Mouse (Mus musculus) layer of hippocampus, postnatal 25 days (tissue): Measurements from ENCODE around the gene Cfap77. TPM values are rescaled to one million over a fixed set of nuclear protein-coding genes. Genes with fewer than 3 reads are reported as not detected.

Experiments
- DNase-seq, 2 experiments: peaks; one replicate each; pipeline ENCODE4 v3.0.0; 2022; ENCODE audit warnings: mixed read lengths in 2 of 2, low spot score in 1 of 2; ENCODE audit errors: extremely low spot score in 1 of 2
- total RNA-seq, 2 experiments: library from RNA; stranded (reverse); gene quantifications; 2 replicates each; pipeline ENCODE4 v1.2.3; 2021

Cfap77 gene
- total RNA-seq, 2 experiments from 2014 or later = 0.54 to 0.80 TPM

DNA sequence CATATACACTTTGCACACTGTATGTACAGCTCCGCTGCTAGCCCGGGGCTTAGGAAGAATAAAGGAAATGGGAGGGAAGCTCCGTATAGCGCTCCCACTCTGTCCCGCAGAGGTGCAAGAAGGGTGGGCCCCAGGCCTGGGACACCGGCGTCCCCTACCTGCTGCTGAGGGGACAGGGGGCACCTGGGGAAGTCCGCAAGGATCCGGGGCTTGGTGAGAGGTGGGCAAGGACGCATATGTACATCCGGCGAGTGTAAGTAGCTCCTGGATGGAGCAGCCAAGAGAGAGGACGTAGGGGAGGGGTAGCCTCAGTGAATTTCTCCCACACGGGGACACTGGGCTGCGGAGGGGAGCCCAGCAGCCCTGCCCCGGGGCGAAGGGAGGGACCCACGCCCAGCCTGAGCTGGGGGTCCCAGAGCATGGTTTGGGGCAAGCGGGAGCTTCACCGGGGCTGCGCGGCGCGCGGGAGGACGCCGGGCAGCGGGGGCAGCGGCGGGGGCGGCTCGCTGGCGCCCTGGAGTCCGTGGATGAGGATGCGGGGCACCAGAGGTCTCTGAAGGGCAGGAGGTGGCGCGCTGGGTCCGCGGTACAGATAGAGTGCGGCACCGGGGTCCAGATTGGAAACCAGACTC is 145.6 kb downstream of the Cfap77 start:
- DNase-seq = no peak

DNA sequence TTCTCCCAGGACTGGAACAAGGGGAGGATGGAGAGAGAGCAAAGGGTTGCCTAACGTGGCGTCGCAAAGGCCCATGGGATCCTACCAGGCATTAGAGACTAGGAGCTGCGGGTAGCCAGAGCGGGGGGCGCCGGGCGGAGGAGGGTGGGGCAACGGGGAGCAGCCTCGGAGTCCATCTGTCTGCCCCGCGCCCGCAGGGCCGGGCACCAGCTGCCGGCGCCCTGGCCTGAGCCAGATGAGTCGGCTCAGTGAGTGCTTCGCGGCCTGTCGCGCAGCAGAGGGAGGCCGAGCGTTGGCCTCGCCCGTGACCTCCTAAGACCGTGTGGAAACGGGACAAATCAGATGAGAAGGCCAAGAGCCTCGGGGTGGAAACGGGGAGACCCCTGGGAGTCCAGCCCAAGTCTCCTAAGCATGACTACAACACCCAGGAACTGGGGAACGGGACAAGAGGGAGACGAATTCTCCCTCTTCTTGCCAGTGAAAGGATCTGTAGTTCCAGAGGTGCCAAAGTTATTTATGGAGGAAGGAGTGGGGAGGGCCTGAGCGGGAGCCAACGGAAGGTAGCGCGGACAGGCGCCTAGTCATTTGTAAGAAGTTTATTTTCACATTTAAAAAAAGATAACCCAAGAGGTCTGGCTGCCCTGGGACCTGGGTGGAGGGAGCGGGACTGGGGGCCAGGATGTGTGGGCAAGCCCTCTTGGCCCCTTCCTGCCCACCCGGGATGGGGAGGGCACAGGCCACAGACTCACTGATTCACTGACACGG is 146.3 kb downstream of the Cfap77 start:
- DNase-seq = no peak

- DNase-seq = no peak
Measured at GRCm38 (mm10) chr2:28907691-28908388, 147.0 kb downstream of the Cfap77 start.

- DNase-seq = no peak
Measured at GRCm38 (mm10) chr2:28905561-28905960, 149.3 kb downstream of the Cfap77 start.

DNA sequence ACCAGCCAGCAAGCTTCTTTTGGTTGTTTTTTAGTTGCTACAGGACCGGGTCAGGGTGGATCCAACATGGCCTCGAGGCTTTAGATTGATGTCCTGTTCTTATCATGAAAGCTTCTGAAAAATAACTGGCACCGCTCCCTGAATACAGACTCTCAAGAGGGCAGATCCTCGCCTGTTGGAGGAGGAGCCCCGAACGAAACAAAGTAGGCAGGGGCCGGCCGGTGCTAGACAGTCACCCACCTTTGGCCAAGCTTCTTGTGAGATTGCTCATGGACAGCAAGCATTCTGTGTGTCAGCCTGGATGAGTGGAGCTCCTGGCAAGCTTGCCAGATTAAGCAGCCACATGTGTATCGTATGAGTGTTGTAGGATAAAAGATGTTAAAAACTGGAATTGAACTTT is 150.1 kb downstream of the Cfap77 start:
- DNase-seq = no peak

- no peak for DNase-seq
Measured at GRCm38 (mm10) chr2:28903871-28904270, 151.0 kb downstream of the Cfap77 start.

- DNase-seq = no peak
Measured at GRCm38 (mm10) chr2:28902291-28902690, 152.6 kb downstream of the Cfap77 start.

DNA sequence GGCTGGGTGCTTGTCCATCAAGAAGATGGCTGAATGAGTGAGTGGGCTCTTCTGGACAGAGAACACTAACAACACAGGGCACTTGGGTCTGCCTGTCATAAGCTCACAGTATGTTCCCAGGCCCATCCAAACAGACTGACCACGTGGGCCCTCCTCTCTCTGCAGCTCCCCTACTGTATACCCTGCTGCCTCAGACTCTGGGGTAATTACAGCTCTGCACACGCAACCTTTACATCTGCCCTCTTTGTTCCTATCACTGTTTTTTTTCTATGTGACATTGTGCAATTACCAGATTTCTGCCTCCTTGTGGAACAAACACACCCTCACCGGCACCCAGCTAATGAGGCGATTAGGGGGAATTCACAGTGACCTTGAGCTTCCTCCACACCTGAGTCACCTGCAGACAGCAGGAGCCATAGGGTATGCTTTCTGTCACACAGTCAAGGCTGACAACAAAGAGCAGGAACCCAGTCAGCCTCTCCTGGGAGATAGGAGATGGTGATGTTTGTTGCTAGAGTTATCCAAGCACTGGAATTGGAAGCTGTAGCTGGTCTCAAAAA is 157.4 kb downstream of the Cfap77 start:
- DNase-seq = no peak

GRCm38 (mm10) chr2:28895876-28896275 is 159.0 kb downstream of the Cfap77 start:
- DNase-seq = no peak

DNA sequence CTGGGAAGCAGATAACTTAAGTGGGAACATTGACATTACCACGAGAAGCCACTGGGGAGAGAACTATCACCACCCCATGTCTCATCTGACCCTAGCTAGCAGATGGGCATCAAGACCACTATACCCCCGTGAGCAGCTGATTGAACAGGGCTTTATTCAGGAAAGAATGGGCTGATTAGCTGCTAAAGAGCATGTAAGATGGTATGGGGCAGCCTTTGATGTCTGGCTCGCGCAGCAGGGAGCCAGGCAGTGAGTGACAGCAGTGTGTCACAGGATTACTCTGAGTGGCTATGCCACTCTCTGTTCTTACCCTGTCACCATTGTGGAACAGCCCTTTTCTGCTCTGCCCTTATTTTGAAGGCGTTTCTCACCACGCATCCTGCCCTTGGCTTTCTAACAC is 161.3 kb downstream of the Cfap77 start:
- no peak for DNase-seq

GRCm38 (mm10) chr2:28892796-28893195 is 162.1 kb downstream of the Cfap77 start:
- DNase-seq = no peak

- no peak for DNase-seq
Measured at GRCm38 (mm10) chr2:28884914-28885313, 170.0 kb downstream of the Cfap77 start.

DNA sequence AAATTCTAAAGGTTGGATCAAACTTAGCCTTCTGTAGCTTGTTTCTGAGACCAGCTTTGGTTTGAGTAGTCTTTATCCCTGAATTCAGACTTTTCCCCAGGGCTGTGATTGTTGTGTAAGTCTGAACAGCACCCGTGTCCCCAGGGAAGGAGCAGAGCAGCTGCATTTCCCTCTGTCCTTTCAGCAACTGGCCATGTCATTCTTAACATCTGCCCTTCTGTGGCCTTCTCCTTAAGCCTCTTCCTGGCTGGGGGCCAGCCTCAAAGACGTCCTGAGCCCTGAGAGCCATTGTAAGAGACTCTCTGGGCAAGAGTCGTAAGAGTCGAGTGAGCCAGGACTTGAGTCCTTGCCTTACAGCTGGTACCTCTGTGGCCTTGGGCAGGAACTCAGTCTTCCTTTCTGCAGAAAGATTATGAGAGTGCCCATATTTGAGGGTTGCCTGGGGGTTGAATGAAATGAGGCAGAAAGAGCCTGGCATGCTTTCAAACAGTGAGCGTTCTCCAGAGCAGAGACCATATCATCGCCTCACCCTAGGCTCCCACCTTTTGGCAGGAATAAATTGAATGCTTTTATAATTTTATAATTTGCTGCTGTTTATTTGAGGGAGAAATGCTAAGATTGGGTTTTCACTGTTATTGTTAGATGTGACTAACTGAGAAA is 171.9 kb downstream of the Cfap77 start:
- DNase-seq = no peak

- DNase-seq = no peak
Measured at GRCm38 (mm10) chr2:28882047-28882446, 172.8 kb downstream of the Cfap77 start.

GRCm38 (mm10) chr2:28881275-28881674 is 173.6 kb downstream of the Cfap77 start:
- no peak for DNase-seq

Other genes starting within 250 kb of the Cfap77 start
- gene Gtf3c4, start 214.7 kb downstream of the Cfap77 start, total RNA-seq = 10 to 100 TPM; 33.3 to 34.5 TPM
- gene Ddx31, start 214.7 kb downstream of the Cfap77 start, total RNA-seq = 1 to 10 TPM; 7.2 to 9.3 TPM
- not detected for gene Barhl1, start 138.4 kb downstream of the Cfap77 start, total RNA-seq
- gene Ttf1, start 5.2 kb upstream of the Cfap77 start, total RNA-seq = 10 to 100 TPM in 1 of 2 experiments, 1 to 10 TPM in 1; 9.1 to 12.8 TPM
- 10 to 100 TPM; 39.0 to 47.3 TPM for gene Setx, start 69.1 kb upstream of the Cfap77 start, total RNA-seq
- 100 to 1,000 TPM in 1 of 2 experiments, 10 to 100 TPM in 1; 94.0 to 109 TPM for gene Ntng2, start 197.9 kb upstream of the Cfap77 start, total RNA-seq